Mouse (Mus musculus) heart, adult 9 months (tissue): Measurements from ENCODE around the gene Pik3c2g.

ENCODE experiments used
- DNase-seq, 2 experiments: peaks; one replicate each; pipeline ENCODE4 v3.0.0; 2022; ENCODE audit warnings: low spot score in 2 of 2

The Pik3c2g gene

GRCm38 (mm10) chr6:139586892-139587291 is at the start of gene Pik3c2g:
Pik3c2g (plus strand) TSS chr6:139587221.
- DNase-seq: no peak

GRCm38 (mm10) chr6:139538469-139538868 is 48.6 kb upstream of the Pik3c2g start:
- no peak for DNase-seq

GRCm38 (mm10) chr6:139555537-139556179 is 31.4 kb upstream of the Pik3c2g start:
- DNase-seq: no peak

- DNase-seq: no peak
Observed at GRCm38 (mm10) chr6:139569211-139569610, 17.8 kb upstream of the Pik3c2g start.

- DNase-seq: no peak
Observed at GRCm38 (mm10) chr6:139575854-139576253, 11.2 kb upstream of the Pik3c2g start.

GRCm38 (mm10) chr6:139576261-139577014 is 10.6 kb upstream of the Pik3c2g start:
- DNase-seq: no peak

GRCm38 (mm10) chr6:139577026-139577861 is 9.8 kb upstream of the Pik3c2g start:
- no peak for DNase-seq

GRCm38 (mm10) chr6:139587478-139587877 is 457 bp downstream of the Pik3c2g start:
- DNase-seq: no peak

GRCm38 (mm10) chr6:139588409-139588808 is 1.4 kb downstream of the Pik3c2g start:
- DNase-seq: no peak

GRCm38 (mm10) chr6:139589291-139589690 is 2.3 kb downstream of the Pik3c2g start:
- peak; percentile 1 to 15 for DNase-seq

GRCm38 (mm10) chr6:139589854-139590253 is 2.8 kb downstream of the Pik3c2g start:
- no peak for DNase-seq

- DNase-seq: no peak
Observed at GRCm38 (mm10) chr6:139592081-139592480, 5.1 kb downstream of the Pik3c2g start.

GRCm38 (mm10) chr6:139596433-139596832 is 9.4 kb downstream of the Pik3c2g start:
- DNase-seq: no peak

GRCm38 (mm10) chr6:139599216-139599615 is 12.2 kb downstream of the Pik3c2g start:
- no peak for DNase-seq

GRCm38 (mm10) chr6:139618774-139619173 is 31.8 kb downstream of the Pik3c2g start:
- no peak for DNase-seq

GRCm38 (mm10) chr6:139624756-139625155 is 37.7 kb downstream of the Pik3c2g start:
- no peak for DNase-seq

- DNase-seq: no peak
Observed at GRCm38 (mm10) chr6:139634561-139634960, 47.5 kb downstream of the Pik3c2g start.

GRCm38 (mm10) chr6:139655399-139655798 is 68.4 kb downstream of the Pik3c2g start:
- no peak for DNase-seq

- no peak for DNase-seq
Observed at GRCm38 (mm10) chr6:139662462-139662861, 75.4 kb downstream of the Pik3c2g start.

- no peak for DNase-seq
Observed at GRCm38 (mm10) chr6:139718416-139718984, 131.5 kb downstream of the Pik3c2g start.

GRCm38 (mm10) chr6:139719639-139720221 is 132.7 kb downstream of the Pik3c2g start:
- no peak for DNase-seq
